Mouse (Mus musculus): ENCODE data around the gene Cnbd2.

Cnbd2 gene

GRCm38 (mm10) chr2:156312297-156312897 lies at the start of gene Cnbd2, which contains the start of gene Scand1:
Cnbd2 (plus strand) TSS chr2:156312299.
Scand1 (minus strand) TSS chr2:156312704.
- DNase-seq (ENCODE audit: low spot score in 2 of 2), result peak; percentile 80 to 86

- DNase-seq (ENCODE audit: low spot score in 2 of 2), result no peak
Observed at GRCm38 (mm10) chr2:156263204-156263893, 48.8 kb upstream of the Cnbd2 start.

DNA sequence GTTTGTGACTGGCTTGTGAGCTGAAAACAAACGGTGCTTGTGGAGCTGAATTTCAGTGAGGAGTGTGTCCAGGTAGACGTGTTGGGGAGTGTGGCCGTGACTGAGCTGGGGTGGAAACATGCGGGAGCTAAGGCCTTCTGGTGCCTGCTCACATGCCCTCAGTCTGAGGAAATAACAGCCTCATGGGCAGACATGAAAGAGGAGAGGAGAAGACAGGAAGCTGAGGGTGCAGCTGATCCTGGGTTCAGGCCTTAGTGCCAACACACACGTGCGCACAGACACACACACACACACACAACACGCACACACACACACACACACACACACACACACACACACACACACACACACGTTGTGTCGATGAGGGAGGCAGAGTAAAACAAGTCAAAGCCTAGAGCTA lies 44.5 kb upstream of the Cnbd2 start:
- DNase-seq (ENCODE audit: low spot score in 2 of 2), result no peak

DNA sequence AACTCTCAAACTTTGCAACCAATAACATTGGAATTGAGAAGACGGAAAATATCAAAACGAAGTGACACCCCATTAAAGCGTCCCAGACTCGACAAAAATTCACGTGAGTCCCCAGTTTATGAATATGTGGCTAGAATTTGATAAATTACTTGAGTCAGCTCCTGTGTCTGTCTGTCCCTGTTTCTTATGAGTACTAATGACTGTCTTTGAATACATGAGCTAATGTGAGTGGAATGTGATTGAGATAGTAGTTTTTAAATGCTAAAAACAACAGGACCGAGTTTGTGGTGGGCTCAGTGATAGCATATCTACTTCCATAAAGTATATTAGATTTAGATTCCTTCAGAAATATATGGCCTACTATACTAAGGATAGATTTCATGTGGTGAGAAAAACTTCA lies 39.5 kb upstream of the Cnbd2 start:
- no peak for DNase-seq (ENCODE audit: low spot score in 2 of 2)

- peak; percentile 78 to 80 for DNase-seq (ENCODE audit: low spot score in 2 of 2)
Observed at GRCm38 (mm10) chr2:156278226-156279017, 33.7 kb upstream of the Cnbd2 start.

- DNase-seq (ENCODE audit: low spot score in 2 of 2), result no peak
Observed at GRCm38 (mm10) chr2:156281227-156281626, 30.9 kb upstream of the Cnbd2 start.

DNA sequence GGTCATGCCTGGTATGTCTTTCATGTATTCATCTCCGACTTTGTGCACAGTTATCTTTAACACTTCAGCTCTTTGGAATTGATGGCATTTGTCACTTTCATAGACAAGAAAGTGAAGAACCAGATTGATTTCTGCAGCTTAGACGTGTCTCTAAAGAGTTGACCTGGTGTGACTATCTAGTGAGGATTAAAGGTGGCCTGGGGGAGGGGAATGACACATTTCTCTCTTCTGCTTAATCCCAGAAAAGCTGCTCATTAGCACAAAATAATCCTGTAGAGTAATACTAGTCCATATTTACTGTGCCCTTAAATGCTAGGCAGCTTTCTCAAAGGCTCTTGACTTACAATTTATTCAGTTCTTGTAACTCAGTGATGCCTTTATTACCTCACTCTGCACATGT lies 26.9 kb upstream of the Cnbd2 start:
- DNase-seq (ENCODE audit: low spot score in 2 of 2), result no peak

DNA sequence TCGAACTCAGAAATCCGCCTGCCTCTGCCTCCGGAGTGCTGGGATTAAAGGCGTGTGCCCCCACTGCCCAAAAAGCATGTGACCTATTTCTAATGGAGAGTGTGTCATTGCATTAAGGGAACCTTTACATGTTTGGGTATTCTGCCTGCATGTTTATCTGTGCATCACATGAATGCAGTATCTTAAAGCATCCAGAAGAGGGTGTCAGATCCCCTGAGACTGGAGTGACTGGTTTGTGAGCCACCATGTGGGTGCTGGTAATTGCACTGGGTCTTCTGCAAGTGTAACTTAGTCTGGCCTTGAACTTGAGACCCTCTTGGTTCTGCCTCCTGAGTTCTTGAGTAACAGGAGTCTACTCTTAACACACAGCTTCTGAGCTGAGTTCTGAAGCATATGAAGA lies 25.4 kb upstream of the Cnbd2 start:
- no peak for DNase-seq (ENCODE audit: low spot score in 2 of 2)

DNA sequence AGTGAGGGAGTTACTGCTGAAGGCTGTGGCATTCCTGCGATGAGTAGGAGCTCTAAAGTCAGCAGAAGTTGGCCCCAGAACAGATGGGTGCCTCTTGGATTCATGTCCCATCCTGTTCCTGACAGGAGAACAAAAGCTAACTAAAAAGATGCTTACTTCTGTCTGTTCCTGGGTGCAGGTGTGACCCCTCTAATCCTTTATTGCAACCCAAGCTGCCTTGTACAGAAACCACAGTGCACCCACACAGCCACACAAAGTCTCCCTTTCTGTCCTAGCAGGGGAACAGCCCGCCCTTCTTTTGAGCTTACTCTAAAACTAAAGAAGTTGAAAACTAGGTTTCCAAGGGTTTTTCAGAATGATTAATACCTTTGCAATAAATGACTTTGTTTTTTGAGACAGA lies 23.9 kb upstream of the Cnbd2 start:
- DNase-seq (ENCODE audit: low spot score in 2 of 2), result no peak

GRCm38 (mm10) chr2:156289552-156290160 lies 22.4 kb upstream of the Cnbd2 start:
- no peak for DNase-seq (ENCODE audit: low spot score in 2 of 2)

- no peak for DNase-seq (ENCODE audit: low spot score in 2 of 2)
Observed at GRCm38 (mm10) chr2:156291998-156292397, 20.1 kb upstream of the Cnbd2 start.

DNA sequence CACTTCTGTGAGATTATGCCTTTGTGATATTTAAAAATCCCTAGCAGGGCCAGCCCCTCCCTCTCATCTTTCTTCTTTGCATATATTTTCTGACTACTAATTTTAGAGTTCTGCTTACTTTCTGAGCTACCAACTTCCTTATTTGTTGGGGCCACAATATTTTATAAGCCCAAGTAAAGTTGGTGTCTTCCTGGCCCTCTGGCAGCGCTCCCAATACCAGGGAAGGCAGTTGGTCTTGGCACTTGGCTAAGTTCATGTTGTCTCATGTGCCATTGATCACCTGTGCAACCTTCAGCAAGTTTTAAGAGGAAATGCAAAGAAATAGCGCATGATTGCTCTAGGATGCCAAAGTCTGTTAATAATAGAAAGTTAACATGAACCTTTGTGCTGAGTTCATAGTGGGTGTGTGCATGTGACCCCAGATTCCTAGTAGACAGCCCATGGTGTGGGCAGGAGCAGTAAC lies 16.5 kb upstream of the Cnbd2 start:
- no peak for DNase-seq (ENCODE audit: low spot score in 2 of 2)

GRCm38 (mm10) chr2:156296190-156296589 lies 15.9 kb upstream of the Cnbd2 start:
- DNase-seq (ENCODE audit: low spot score in 2 of 2), result no peak

- DNase-seq (ENCODE audit: low spot score in 2 of 2), result no peak
Observed at GRCm38 (mm10) chr2:156297653-156298052, 14.4 kb upstream of the Cnbd2 start.

- DNase-seq (ENCODE audit: low spot score in 2 of 2), result no peak
Observed at GRCm38 (mm10) chr2:156298458-156298857, 13.6 kb upstream of the Cnbd2 start.

DNA sequence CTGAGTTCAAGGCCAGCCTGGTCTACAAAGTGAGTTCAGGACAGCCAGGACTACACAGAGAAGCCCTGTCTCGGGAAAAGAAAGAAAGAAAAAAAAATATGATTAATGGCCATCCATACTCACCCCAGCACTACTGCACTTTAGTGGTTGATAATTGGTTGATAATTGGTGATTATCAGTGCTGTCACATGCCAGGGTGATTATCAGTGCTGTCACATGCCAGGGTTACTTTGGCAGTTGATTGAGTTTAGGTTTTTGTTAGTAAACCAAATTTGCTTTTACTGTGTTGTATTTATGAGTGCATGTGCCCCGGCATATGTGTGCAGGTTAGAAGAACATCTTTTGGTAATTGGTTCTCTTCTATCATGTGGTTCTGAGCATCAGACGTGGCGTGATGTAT lies 10.0 kb upstream of the Cnbd2 start:
- no peak for DNase-seq (ENCODE audit: low spot score in 2 of 2)

- DNase-seq (ENCODE audit: low spot score in 2 of 2), result no peak
Observed at GRCm38 (mm10) chr2:156304351-156304750, 7.7 kb upstream of the Cnbd2 start.

DNA sequence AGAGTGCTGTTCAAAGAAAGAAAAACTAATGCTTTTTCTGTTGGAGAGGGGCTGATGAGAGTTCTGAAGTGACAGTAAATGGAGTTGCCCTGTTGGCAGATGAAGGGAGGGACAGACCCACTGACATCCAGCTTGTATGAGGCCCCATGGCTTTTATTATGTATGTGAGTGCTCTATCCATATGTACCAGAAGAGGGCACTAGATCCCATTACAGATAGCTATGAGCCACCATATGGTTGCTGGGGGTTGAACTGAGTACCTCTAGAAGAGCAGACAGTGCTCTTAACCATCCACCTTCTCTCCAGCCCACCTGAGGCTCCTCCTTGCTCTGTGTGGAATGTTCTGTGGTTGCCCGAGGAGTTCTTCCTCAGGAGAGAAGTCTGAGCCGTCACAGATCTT lies 6.3 kb upstream of the Cnbd2 start:
- DNase-seq (ENCODE audit: low spot score in 2 of 2), result no peak

DNA sequence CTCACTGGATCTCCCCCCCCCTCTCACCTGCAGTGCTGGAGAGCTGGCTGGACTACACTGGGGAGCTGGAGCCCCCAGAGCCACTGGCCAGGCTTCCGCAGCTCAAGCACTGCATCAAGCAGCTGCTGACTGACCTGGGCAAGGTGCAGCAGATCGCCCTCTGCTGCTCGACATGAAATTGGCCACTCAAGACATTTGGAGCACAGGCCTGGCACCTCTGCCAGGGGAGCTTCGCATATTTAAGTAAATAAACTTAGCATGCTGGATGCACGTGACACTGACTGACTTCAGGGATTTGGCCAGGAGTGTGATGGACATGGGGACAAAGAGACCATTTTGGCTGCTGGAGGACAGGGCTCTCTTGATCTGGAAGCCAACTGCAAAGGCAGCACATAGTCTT lies 4.8 kb upstream of the Cnbd2 start:
- peak in 1 of 2 experiments; percentile 24 for DNase-seq (ENCODE audit: low spot score in 2 of 2)

DNA sequence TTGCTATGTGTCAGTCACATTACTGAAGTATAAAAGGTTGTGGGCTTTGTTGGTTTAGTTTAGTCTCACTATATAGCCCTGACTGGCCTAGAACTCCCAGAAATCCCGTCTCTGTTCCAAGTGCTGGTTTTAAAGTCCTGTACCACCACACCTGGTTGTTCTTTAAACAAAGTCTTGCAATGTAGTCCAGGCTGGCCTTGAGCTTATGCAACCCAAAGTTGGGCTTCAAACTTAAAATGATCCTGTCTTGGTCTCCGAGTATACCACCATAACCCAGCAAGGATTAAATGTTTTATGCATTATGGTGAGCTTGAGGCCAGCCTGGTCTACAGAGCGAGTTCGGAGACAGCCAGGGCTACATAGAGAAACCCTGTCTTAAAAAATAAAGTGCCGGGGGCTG lies 2.2 kb upstream of the Cnbd2 start:
- no peak for DNase-seq (ENCODE audit: low spot score in 2 of 2)

GRCm38 (mm10) chr2:156310455-156310854 lies 1.6 kb upstream of the Cnbd2 start:
- DNase-seq (ENCODE audit: low spot score in 2 of 2), result no peak

DNA sequence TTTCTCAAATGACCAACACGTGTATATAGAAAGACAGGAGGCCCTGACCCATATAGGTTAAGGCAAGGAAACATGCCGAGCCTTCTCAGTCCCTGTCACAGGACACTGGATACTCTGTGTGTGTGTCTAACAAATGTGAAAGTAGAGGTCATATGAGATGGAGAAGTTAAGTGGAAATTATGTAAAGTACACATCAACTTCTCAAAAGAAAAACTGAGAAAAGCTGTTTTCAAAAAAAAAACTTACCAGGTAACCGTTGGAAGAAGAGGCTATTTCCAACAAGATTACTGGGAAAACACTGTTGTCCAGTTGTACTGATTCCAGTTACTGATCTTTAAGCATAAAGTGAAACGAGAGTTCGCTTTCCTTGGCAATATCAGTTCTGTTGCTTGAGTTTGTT lies 1.2 kb upstream of the Cnbd2 start:
- DNase-seq (ENCODE audit: low spot score in 2 of 2), result no peak

All from urinary bladder, postnatal 36 days (tissue).